Mouse (Mus musculus) telencephalon, adult 2 months (tissue): ENCODE measurements around the gene Shox2.

Experiments
- DNase-seq: peaks from one replicate; pipeline ENCODE4 v3.0.0-alpha.2; 2011; ENCODE audit warnings: low read depth, low spot score

Shox2 gene

GRCm38 (mm10) chr3:66964884-66965283 is 16.7 kb downstream of the Shox2 start:
- no peak for DNase-seq

GRCm38 (mm10) chr3:66959972-66960371 is 21.6 kb downstream of the Shox2 start:
- no peak for DNase-seq

- DNase-seq = no peak
Observed at GRCm38 (mm10) chr3:66955126-66955525, 26.4 kb downstream of the Shox2 start.

GRCm38 (mm10) chr3:66939675-66940074 is 41.9 kb downstream of the Shox2 start:
- DNase-seq = no peak

GRCm38 (mm10) chr3:66922436-66922835 is 59.1 kb downstream of the Shox2 start:
- DNase-seq = no peak
